Mouse (Mus musculus) embryo, embryonic 10 days (tissue): ENCODE measurements at regions not wholly inside any gene's neighbourhood (a gene's known extent, or its start where the extent isn't known, plus 50 kb on each side); places are given as distances from the start of the nearest gene placed in this dataset.

ENCODE experiments used
- DNase-seq: peaks from one replicate; pipeline ENCODE4 v3.0.0-alpha.2; 2015; ENCODE audit warnings: low spot score

GRCm38 (mm10) chr7:95250651-95251050 lies 920.4 kb upstream of the Tenm4 start:
- DNase-seq: no peak

- no peak for DNase-seq
Measured at GRCm38 (mm10) chr7:95253862-95254545, 917.0 kb upstream of the Tenm4 start.

GRCm38 (mm10) chr7:95254913-95255312 lies 916.1 kb upstream of the Tenm4 start:
- no peak for DNase-seq

- DNase-seq: no peak
Measured at GRCm38 (mm10) chr7:95255699-95256098, 915.3 kb upstream of the Tenm4 start.

- DNase-seq: no peak
Measured at GRCm38 (mm10) chr7:95262942-95263341, 908.1 kb upstream of the Tenm4 start.

GRCm38 (mm10) chr7:95277237-95277636 lies 893.8 kb upstream of the Tenm4 start:
- no peak for DNase-seq

- no peak for DNase-seq
Measured at GRCm38 (mm10) chr7:95313667-95314066, 857.4 kb upstream of the Tenm4 start.

- DNase-seq: no peak
Measured at GRCm38 (mm10) chr7:95323084-95323483, 848.0 kb upstream of the Tenm4 start.

- no peak for DNase-seq
Measured at GRCm38 (mm10) chr7:95324939-95325338, 846.1 kb upstream of the Tenm4 start.

- peak; percentile 42 for DNase-seq
Measured at GRCm38 (mm10) chr7:95332037-95332436, 839.0 kb upstream of the Tenm4 start.

- no peak for DNase-seq
Measured at GRCm38 (mm10) chr7:95350185-95350803, 820.8 kb upstream of the Tenm4 start.

- no peak for DNase-seq
Measured at GRCm38 (mm10) chr7:95350804-95351199, 820.2 kb upstream of the Tenm4 start.

- DNase-seq: no peak
Measured at GRCm38 (mm10) chr7:95351337-95351736, 819.7 kb upstream of the Tenm4 start.

- no peak for DNase-seq
Measured at GRCm38 (mm10) chr7:95352133-95352532, 818.9 kb upstream of the Tenm4 start.

- peak; percentile 8 for DNase-seq
Measured at GRCm38 (mm10) chr7:95354991-95355390, 816.1 kb upstream of the Tenm4 start.

GRCm38 (mm10) chr7:95358732-95359131 lies 812.3 kb upstream of the Tenm4 start:
- peak; percentile 8 for DNase-seq

- DNase-seq: no peak
Measured at GRCm38 (mm10) chr7:95359154-95359553, 811.9 kb upstream of the Tenm4 start.
